In the genomic region with DNA sequence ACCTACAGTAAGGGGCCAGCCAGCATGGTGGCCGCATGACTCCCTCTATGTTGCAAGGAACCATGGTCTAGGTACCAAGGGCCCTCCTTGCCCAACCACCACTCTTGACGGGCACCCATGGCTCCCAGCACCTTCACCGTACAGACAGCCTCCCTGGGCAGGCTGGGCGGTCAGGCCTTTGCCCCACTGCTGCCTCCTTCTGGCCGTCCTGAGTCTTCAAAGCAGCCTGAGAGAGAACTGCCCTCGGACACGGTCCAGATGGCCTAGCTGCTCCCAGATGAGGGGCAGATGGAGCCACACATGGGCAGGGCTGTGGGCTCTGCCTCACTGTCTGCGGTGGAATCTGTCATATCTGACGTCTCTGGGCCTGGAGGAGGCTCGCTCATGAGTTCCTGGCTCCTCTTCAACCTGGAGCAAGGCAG, we compare ENCODE assay signal across 9 mouse cellular contexts. TPM values are rescaled to one million over a fixed set of nuclear protein-coding genes. Genes with fewer than 3 reads are reported as not detected.
DNase-seq lines count a peak whose midpoint lies in the region; ATAC-seq and TF ChIP-seq lines count a peak whose summit lies in the region.
"Had no signal": no experiment of that assay in that cellular context is flagged by ENCODE, and none has a peak within 500 bp of the region (broad histone marks: within the 10 kb centered on the region; RNA-seq: fewer than 3 reads in every experiment).

No protein-coding gene starts in this region.

- H3K36me3 ChIP-seq in heart, postnatal 0 days (replicated peaks; ENCODE audit: control insufficient read depth, insufficient read depth, low read length): no peaks in the 10 kb centered on the region
- H3K36me3 ChIP-seq in E14TG2a.4 (ENCODE audit: insufficient read depth, low read length): no peaks in the 10 kb centered on the region
- peaks cover 27% of the 10 kb centered on the region for H3K36me3 ChIP-seq in midbrain, embryonic 12.5 days

- no peak overlapping the region for H3K4me2 ChIP-seq in heart, postnatal 0 days (ENCODE audit: low read depth, low read length)
- no peak overlapping the region for H3K4me2 ChIP-seq in midbrain, embryonic 12.5 days (replicated peaks)

- H3K27me3 ChIP-seq in heart, postnatal 0 days (ENCODE audit: control insufficient read depth, insufficient read depth, low read length): no peaks in the 10 kb centered on the region
- H3K27me3 ChIP-seq in E14TG2a.4 (ENCODE audit: insufficient read depth, low read length): peaks cover 21% of the 10 kb centered on the region
- no peaks in the 10 kb centered on the region for H3K27me3 ChIP-seq in midbrain, embryonic 12.5 days

- H3K4me1 ChIP-seq in heart, postnatal 0 days (ENCODE audit: control insufficient read depth, insufficient read depth): no peaks in the 10 kb centered on the region
- H3K4me1 ChIP-seq in E14TG2a.4 (replicated peaks; ENCODE audit: low read depth, low read length): no peaks in the 10 kb centered on the region
- 0 out of 2 replicates have a peak, but pooled peaks cover 3% of the 10 kb centered on the region for H3K4me1 ChIP-seq in midbrain, embryonic 12.5 days

- H3K9me3 ChIP-seq in heart, postnatal 0 days (replicated peaks; ENCODE audit: control insufficient read depth, low read length): no peaks in the 10 kb centered on the region
- H3K9me3 ChIP-seq in E14TG2a.4 (ENCODE audit: low read length): no peaks in the 10 kb centered on the region
- no peaks in the 10 kb centered on the region for H3K9me3 ChIP-seq in midbrain, embryonic 12.5 days

- DNase-seq in heart, postnatal 0 days (ENCODE audit: low spot score): no peak
- no peak for DNase-seq in heart, adult 18-20 months
- peak; percentile 52 to 62 for DNase-seq in cerebellum, postnatal 36 days
- no peak for DNase-seq in frontal cortex, adult 2 months (ENCODE audit: extremely low spot score in 1 of 2, low spot score in 1 of 2)
- DNase-seq in spleen, postnatal 10 days (ENCODE audit: low spot score in 2 of 2): no peak
- DNase-seq in spleen, postnatal 14 days (ENCODE audit: low spot score in 2 of 2): no peak

- peak; percentile 14; the same call in 1 of the 2 replicates for TF ChIP-seq CTCF in heart, postnatal 0 days (IDR thresholded peaks at IDR 0.05; ENCODE audit: low read depth)
- peak; percentile 16; the same call in 1 of the 2 replicates for TF ChIP-seq CTCF in E14TG2a.4 (conservative IDR thresholded peaks at IDR 0.05; ENCODE audit: low read length)

- TF ChIP-seq EP300 in heart, postnatal 0 days (IDR thresholded peaks at IDR 0.05; ENCODE audit: low read depth): no peak

- WGBS in heart, postnatal 0 days: 52% methylated on average over 10 of the region's 10 CpGs
- WGBS in midbrain, embryonic 12.5 days: 59% methylated on average over 10 of the region's 10 CpGs

- H3K27ac ChIP-seq in heart, postnatal 0 days (ENCODE audit: low read depth): no peak overlapping the region
- H3K27ac ChIP-seq in midbrain, embryonic 12.5 days (replicated peaks): 0 out of 2 replicates have a peak overlapping the region, but pooled peaks have one; percentile 39

- ATAC-seq in heart, postnatal 0 days (ENCODE audit: insufficient read depth, low read depth): no peak
- ATAC-seq in midbrain, embryonic 12.5 days (ENCODE audit: low FRiP score, low read depth): peak; percentile 53

- no peak overlapping the region for H3K9ac ChIP-seq in heart, postnatal 0 days (replicated peaks; ENCODE audit: low read depth, low read length)
- H3K9ac ChIP-seq in midbrain, embryonic 12.5 days (replicated peaks): no peak overlapping the region

- H3K4me3 ChIP-seq in heart, postnatal 0 days (ENCODE audit: low read depth, low read length): no peak overlapping the region
- H3K4me3 ChIP-seq in E14TG2a.4 (replicated peaks; ENCODE audit: low read length): no peak overlapping the region
- H3K4me3 ChIP-seq in midbrain, embryonic 12.5 days: no peak overlapping the region

RNA-seq across cellular contexts. Expression of a gene that starts 18.2 kb away (rescaled TPM):
- 0.11 and 4.1 TPM in 2 replicates for total RNA-seq in heart, postnatal 0 days (2014; rRNA removed; ENCODE audit: low replicate concordance)
- 0.75 and 1.3 TPM in 2 replicates for polyA plus RNA-seq in heart, postnatal 0 days (2015; fragmentation: Nextera tagmentation; extraction: Ambion mirVana)
- total RNA-seq in heart, adult 18-20 months (2021): 1 to 10 TPM; 4.2 to 4.3 TPM
- polyA plus RNA-seq in midbrain, embryonic 12.5 days (2016; fragmentation: Nextera tagmentation; extraction: Ambion mirVana): 212 and 220 TPM in 2 replicates
- polyA plus RNA-seq in frontal cortex, adult 2 months (2012; rRNA removed): 60.6 and 64.0 TPM in 2 replicates
- total RNA-seq: megakaryocyte, adult 5-6 weeks had no signal

Comparison
In these comparisons a context has a peak if more than half of its experiments do, and no peak if none do; other contexts are left out.
1. DNase-seq: peak in cerebellum, postnatal 36 days (2 of 2); none in heart, postnatal 0 days (single experiment), heart, adult 18-20 months (0 of 2), frontal cortex, adult 2 months (0 of 2), spleen, postnatal 10 days (0 of 2) and spleen, postnatal 14 days (0 of 2).
2. RNA of a gene that starts 18.2 kb away (polyA plus RNA-seq): 212 to 220 TPM in midbrain, embryonic 12.5 days and 60.6 to 64.0 TPM in frontal cortex, adult 2 months; 0.75 to 1.3 TPM in heart, postnatal 0 days; every median in the first group is over 10 times any median in the second.